Mouse (Mus musculus): ENCODE measurements at regions not wholly inside any gene's neighbourhood (a gene's known extent, or its start where the extent isn't known, plus 50 kb on each side); places are given as distances from the start of the nearest gene placed in this dataset.

DNA sequence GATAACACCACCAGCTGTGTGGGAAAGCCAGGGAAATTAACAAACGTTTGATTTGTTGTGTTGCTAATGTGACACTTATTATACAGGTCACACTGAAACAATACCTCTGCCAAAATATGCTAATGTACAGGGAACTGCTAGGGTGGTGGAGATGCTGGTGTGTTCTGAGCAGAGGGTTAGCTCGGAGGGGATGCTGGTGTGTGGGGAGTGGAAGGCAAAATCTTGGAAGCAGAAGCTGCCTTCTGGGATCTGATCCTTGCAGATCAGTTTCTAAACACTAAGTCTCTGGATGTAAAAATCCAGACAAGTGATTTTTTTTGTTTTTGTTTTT is 160.2 kb downstream of the Tex29 start:
- Histone ChIP-seq H3K4me3 (no peak overlapping the region), H3K27me3 (ENCODE audit: insufficient read depth, poor library complexity, severe bottlenecking) (peaks cover 57% of the 10 kb centered on the region), H3K4me1 (no peaks in the 10 kb centered on the region), H3K27ac (no peak overlapping the region), H3K36me3 (no peaks in the 10 kb centered on the region), H3K9me3 (no peaks in the 10 kb centered on the region)
- 42% methylated on average over 2 of the region's 2 CpGs for WGBS
- no peak for DNase-seq (ENCODE audit: low spot score)

DNA sequence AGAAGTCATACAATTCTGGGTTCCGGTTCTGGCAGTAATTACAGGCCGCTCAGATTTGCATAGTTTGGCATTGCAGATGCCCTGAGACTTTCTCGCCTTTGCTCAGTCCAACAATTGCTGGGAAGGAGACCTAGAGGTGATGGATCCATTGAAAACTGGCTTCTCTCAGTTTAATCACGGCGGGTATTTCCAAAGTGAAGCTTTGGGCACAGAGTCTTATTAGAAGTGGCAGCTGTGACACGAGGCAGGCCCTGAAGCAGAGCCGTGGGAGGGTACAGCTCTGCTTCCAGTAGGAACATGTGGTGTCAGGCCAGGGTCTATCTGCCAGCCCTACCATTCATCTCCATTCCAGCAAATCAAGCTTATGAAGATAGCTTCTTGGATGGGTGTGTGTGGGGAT is 164.0 kb downstream of the Tex29 start:
- peaks cover 27% of the 10 kb centered on the region for H3K27me3 ChIP-seq (ENCODE audit: insufficient read depth, poor library complexity, severe bottlenecking)
- WGBS = 80% methylated on average over 7 of the region's 7 CpGs
- no peaks in the 10 kb centered on the region for H3K36me3 ChIP-seq
- no peak for DNase-seq (ENCODE audit: low spot score)
- no peaks in the 10 kb centered on the region for H3K4me1 ChIP-seq
- H3K4me3 ChIP-seq = no peak overlapping the region
- no peak overlapping the region for H3K27ac ChIP-seq
- H3K9me3 ChIP-seq = no peaks in the 10 kb centered on the region

DNA sequence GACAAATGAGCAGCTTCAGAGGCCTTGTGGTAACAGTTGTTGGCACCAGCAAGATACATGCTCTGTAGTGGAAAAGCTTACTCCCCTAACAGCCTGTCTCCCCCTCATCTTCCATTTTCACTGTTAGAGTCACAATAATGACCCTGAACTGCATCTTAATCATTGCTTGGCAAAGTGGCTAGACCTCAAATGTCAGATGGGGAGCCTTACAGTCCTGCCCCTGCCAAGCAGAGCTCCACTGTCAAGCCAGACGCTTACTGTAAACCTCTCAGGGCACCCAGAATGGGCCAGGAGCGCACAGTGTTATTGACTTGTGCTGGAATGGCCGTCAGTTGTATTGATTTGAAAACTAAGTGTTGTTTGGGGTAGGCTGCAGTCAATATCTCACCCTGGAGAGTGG is 172.5 kb downstream of the Tex29 start:
- DNase-seq (ENCODE audit: low spot score) = no peak
- peaks cover 10% of the 10 kb centered on the region; the same call in 1 of the 2 replicates for H3K27me3 ChIP-seq (ENCODE audit: insufficient read depth, poor library complexity, severe bottlenecking)
- H3K4me1 ChIP-seq = peaks cover 7% of the 10 kb centered on the region
- WGBS = 87% methylated on average over 3 of the region's 3 CpGs
- H3K4me3 ChIP-seq = no peak overlapping the region
- no peaks in the 10 kb centered on the region for H3K36me3 ChIP-seq
- H3K27ac ChIP-seq = no peak overlapping the region
- H3K9me3 ChIP-seq = no peaks in the 10 kb centered on the region

DNA sequence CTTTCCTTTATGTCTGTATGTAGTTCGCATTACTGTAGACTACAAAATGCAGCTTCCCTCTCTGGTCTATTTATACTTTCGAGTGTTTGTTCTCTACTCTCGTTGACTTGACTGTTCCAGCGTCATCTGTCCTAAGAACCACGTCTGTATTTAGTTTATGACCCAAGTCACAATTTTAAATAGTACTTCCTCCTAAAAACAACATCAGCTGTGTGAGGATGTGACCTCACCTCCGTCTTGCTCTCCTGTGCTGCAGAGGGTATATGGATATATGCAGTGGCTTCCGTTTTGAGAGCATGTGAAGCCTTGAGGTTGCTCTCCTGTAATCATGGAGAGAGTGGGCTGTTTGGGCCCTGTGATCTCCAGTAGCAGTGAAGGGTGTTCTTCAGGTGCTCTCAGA is 177.5 kb downstream of the Tex29 start:
- Histone ChIP-seq H3K4me1 (no peaks in the 10 kb centered on the region), H3K36me3 (no peaks in the 10 kb centered on the region), H3K9me3 (no peaks in the 10 kb centered on the region), H3K27me3 (ENCODE audit: insufficient read depth, poor library complexity, severe bottlenecking) (peaks cover 4% of the 10 kb centered on the region; the same call in 1 of the 2 replicates), H3K4me3 (no peak overlapping the region), H3K27ac (no peak overlapping the region)
- no peak for DNase-seq (ENCODE audit: low spot score)
- WGBS = 77% methylated on average over 7 of the region's 7 CpGs

DNA sequence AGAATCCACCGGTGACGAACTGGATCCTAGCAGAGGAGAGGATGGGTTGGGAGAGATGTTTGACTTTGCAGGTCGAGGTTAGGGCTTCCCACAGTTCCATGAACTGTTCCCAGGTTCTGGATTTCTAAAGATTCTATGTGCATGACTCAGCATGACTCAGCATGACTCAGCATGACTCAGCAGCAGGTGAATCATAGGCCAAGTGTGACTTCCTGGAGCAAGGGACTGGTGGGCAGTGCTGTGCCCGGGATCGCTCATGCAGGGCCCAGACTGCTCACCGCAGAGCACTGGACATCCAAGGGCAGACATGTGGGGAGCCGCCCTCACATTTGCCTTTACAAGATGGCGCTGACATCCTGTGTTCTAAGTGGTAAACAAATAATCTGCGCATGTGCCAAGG is 179.0 kb downstream of the Tex29 start:
- peaks cover 4% of the 10 kb centered on the region; the same call in 1 of the 2 replicates for H3K27me3 ChIP-seq (ENCODE audit: insufficient read depth, poor library complexity, severe bottlenecking)
- no peak overlapping the region for H3K27ac ChIP-seq
- no peak for DNase-seq (ENCODE audit: low spot score)

DNA sequence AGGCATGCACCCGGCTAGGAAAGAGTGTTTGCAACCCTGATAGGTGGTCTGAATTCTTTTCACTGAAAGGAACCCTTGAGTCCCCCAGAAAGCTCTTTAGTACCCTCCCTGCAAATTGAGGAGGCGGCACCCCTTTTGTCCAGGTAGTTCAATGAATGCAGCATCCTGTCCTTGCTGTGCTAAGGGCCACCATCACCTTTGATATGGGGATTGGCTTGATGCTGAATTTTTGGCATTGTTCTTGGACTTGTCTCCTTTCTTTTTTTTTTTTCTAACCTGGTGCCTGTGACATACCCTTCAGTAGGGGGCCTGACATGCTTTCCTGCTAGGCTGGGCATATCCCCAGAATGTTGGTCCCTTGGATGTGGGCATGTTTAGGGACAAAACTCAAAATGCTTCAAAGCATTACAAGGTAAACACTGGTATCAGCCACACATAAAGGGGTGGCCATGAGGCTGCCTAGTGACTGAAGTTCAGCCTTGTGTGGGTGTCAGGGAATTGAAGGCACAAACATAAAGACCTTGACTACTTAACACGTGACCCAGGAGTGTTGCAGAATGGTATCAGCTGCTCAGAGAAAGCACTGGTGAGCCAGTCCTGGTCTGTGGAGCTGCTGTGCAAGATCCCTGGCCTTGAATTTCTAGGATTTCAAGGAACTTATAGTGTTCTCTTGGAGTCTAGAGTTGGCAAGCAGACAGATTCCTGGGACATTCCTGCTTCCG is 183.6 kb downstream of the Tex29 start:
- H3K4me3 ChIP-seq = no peak overlapping the region
- H3K27ac ChIP-seq = no peak overlapping the region
- WGBS = 73% methylated on average over 4 of the region's 4 CpGs
- H3K4me1 ChIP-seq = no peaks in the 10 kb centered on the region
- no peaks in the 10 kb centered on the region for H3K36me3 ChIP-seq
- DNase-seq (ENCODE audit: low spot score) = no peak
- no peaks in the 10 kb centered on the region for H3K9me3 ChIP-seq
- H3K27me3 ChIP-seq (ENCODE audit: insufficient read depth, poor library complexity, severe bottlenecking) = no peaks in the 10 kb centered on the region

More for the DNA sequence above, 179.0 kb downstream of the Tex29 start:
- Histone ChIP-seq H3K36me3 (no peaks in the 10 kb centered on the region), H3K9me3 (no peaks in the 10 kb centered on the region), H3K4me3 (no peak overlapping the region), H3K4me1 (no peaks in the 10 kb centered on the region)
- WGBS = 91% methylated on average over 9 of the region's 9 CpGs

DNA sequence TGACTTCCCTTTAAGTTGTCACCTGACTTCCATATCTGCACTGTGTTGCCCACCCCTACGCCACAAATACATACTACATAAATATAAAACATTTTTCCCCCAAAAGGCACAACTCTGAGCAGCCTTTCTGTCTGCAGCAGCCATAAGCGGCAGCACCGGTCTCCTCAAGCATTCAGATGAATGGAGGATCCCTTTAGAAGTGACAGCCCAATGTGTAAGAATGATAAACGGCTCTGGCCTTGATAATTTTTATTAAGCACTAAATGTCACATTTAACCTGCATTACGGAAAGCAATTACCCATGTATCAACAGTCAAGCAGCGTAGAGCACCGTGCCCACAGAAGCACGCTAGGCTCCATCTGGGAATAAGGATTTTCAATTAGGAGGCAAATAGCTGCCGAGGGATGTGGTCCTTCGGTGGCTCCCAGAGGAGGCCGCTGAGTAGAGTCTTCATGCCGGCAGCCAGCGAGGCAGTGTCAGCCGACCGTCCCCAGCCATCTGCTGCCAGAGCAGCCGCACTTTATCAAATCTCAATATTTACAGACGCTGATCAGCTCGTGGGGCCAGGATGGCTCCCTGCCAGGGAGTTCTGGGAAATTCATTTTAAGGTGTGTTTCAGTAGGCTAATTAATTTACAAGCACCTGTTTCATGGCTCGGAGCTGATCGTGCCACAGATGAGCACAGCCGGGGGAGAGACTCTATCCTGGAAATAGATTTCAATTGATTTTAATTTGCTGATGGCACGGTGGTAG is 190.3 kb downstream of the Tex29 start:
- 74% methylated on average over 22 of the region's 22 CpGs for WGBS
- no peak for DNase-seq (ENCODE audit: low spot score)
- no peak overlapping the region for H3K4me3 ChIP-seq

DNA sequence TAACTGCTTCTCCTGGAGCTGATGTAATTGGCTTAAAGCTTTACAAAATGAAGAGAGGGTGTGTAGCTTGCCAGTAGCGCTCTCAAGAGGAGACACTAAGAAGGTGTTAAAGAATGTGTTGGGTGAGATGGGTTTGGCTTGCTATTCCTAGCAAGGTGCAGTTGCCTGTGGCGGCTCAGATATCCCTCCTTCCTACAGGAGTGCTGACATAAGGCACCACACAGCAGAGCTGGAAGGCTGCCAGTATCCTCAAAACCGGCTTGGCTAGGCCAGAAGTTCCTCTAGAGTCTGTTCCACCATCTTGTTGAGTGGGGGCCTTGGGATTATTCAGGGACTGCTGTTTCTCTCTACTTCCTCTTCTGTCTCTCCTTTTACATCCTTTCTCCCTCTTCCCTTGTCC is 191.5 kb downstream of the Tex29 start:
- no peaks in the 10 kb centered on the region for H3K27me3 ChIP-seq (ENCODE audit: insufficient read depth, poor library complexity, severe bottlenecking)
- no peak for DNase-seq (ENCODE audit: low spot score)
- H3K27ac ChIP-seq = no peak overlapping the region
- WGBS = 36% methylated on average over 3 of the region's 3 CpGs
- H3K9me3 ChIP-seq = no peaks in the 10 kb centered on the region
- 0 out of 2 replicates have a peak, but pooled peaks cover 3% of the 10 kb centered on the region for H3K4me1 ChIP-seq
- no peaks in the 10 kb centered on the region for H3K36me3 ChIP-seq
- H3K4me3 ChIP-seq = no peak overlapping the region

More for the DNA sequence above, 190.3 kb downstream of the Tex29 start:
- H3K9me3 ChIP-seq = no peaks in the 10 kb centered on the region
- H3K27ac ChIP-seq = no peak overlapping the region
- 0 out of 2 replicates have a peak, but pooled peaks cover 3% of the 10 kb centered on the region for H3K4me1 ChIP-seq
- no peaks in the 10 kb centered on the region for H3K27me3 ChIP-seq (ENCODE audit: insufficient read depth, poor library complexity, severe bottlenecking)
- no peaks in the 10 kb centered on the region for H3K36me3 ChIP-seq

DNA sequence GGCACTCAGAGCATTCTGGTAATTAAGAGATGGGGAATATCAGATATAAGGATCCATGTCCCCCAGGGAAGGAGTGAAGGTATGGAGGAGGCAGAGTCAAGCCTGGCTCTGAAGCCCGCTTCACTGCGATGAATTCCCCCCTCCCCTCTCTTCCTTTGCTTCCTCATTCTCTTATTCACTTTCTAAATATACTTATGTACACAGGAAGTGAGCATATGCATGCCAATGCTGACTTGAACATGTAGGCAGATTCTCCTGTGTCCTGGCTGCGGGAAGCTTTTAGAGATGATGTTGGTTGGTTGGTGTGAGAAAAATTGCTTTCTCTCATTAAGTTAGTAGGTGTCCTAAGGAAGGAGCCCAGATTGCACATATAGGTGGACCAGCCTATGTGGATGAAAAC is 192.1 kb downstream of the Tex29 start:
- no peaks in the 10 kb centered on the region for H3K27me3 ChIP-seq (ENCODE audit: insufficient read depth, poor library complexity, severe bottlenecking)
- H3K9me3 ChIP-seq = no peaks in the 10 kb centered on the region
- WGBS = 77% methylated on average over 3 of the region's 3 CpGs
- H3K36me3 ChIP-seq = no peaks in the 10 kb centered on the region
- H3K27ac ChIP-seq = no peak overlapping the region
- H3K4me3 ChIP-seq = no peak overlapping the region
- DNase-seq (ENCODE audit: low spot score) = no peak
- 0 out of 2 replicates have a peak, but pooled peaks cover 3% of the 10 kb centered on the region for H3K4me1 ChIP-seq

DNA sequence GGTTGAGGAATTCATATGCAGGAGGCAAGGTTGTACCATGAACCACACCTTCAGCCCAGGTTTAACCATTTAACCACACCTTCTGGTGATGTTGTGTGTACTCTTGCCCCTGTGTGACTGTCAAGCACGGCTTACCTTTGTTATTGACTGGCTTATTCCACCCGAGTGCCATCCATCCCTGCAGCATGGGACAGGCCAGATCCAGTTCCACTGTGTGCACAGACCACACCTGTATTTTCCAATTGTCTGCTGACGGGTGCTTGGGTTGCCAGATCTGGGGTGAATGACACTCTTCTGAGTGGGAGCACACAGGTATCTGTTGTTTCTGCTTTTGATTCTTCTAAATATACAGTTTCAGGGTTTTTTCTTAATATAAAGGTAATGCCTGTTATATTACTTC is 196.1 kb downstream of the Tex29 start:
- DNase-seq (ENCODE audit: low spot score) = no peak
- 68% methylated on average over 3 of the region's 3 CpGs for WGBS
- Histone ChIP-seq H3K4me3 (no peak overlapping the region), H3K27ac (no peak overlapping the region), H3K27me3 (ENCODE audit: insufficient read depth, poor library complexity, severe bottlenecking) (peaks cover 5% of the 10 kb centered on the region; the same call in 1 of the 2 replicates), H3K9me3 (no peaks in the 10 kb centered on the region), H3K36me3 (no peaks in the 10 kb centered on the region), H3K4me1 (peaks cover 14% of the 10 kb centered on the region)

DNA sequence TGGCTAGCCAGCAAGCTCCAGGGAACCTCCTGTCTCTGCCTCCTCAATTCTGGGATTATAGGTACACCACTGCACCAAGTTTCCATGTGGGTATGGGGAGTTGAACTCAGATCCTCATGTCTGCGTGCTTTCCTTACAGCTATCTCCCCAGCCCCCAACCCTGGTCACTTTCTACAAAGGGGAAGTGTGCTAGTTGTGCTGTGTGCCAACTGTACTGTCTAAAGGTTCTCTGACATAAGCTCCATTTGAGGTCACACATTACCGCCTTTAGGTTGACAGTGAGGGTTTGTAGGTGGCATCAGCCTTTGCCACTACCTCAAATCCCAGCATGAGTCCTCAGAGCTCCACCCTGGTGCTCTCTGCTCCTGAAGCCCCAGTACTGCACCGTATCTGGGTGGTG is 200.7 kb downstream of the Tex29 start:
- DNase-seq (ENCODE audit: low spot score) = no peak
- Histone ChIP-seq H3K36me3 (no peaks in the 10 kb centered on the region), H3K9me3 (no peaks in the 10 kb centered on the region), H3K27ac (no peak overlapping the region), H3K4me3 (no peak overlapping the region), H3K27me3 (ENCODE audit: insufficient read depth, poor library complexity, severe bottlenecking) (peaks cover 5% of the 10 kb centered on the region; the same call in 1 of the 2 replicates), H3K4me1 (peaks cover 18% of the 10 kb centered on the region)
- 61% methylated on average over 3 of the region's 3 CpGs for WGBS

DNA sequence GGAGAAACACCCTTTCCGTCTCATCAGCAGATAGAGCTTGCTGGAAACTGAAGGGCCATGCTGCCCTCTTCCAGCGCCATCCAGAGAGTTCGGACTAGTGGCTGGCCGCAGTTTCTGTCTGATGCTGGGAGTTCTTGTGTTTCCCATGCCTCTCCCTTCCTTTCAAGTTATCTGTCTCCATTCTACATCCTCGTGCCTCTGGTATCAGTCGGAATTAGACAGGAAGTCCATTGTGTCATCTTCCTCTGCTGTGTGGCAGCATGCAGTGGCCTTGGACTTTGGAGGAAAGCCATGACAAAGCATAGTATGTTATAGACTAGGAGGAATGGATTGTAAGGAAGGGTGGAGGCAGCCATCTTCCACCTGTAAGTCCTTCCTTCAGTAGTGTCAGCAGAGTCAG is 201.4 kb downstream of the Tex29 start:
- no peak overlapping the region for H3K4me3 ChIP-seq
- H3K27me3 ChIP-seq (ENCODE audit: insufficient read depth, poor library complexity, severe bottlenecking) = peaks cover 5% of the 10 kb centered on the region; the same call in 1 of the 2 replicates
- DNase-seq (ENCODE audit: low spot score) = no peak
- H3K9me3 ChIP-seq = no peaks in the 10 kb centered on the region
- WGBS = 48% methylated on average over 6 of the region's 6 CpGs
- H3K36me3 ChIP-seq = no peaks in the 10 kb centered on the region
- H3K27ac ChIP-seq = 0 out of 2 replicates have a peak overlapping the region, but pooled peaks have one; percentile 9
- peaks cover 18% of the 10 kb centered on the region for H3K4me1 ChIP-seq

DNA sequence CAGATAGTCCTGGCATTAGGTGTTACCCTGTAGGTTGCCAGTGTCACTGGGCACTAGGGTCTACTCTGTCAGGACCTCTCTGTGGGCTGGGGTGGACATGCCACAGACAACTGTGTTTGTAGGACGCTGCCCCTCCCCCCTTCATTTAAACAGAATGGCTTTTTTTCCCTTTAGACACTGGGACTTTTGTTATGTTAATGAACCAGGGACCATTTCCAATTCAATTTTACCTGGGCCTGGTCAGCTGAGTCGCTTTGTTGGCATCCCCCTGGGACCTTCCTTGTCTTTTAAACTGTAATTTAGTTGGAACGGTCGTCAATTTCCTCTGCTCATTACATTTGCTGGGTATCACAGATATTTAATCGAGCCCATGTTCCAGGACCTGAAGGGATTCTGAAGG is 210.6 kb downstream of the Tex29 start:
- Histone ChIP-seq H3K9me3 (no peaks in the 10 kb centered on the region), H3K4me1 (0 out of 2 replicates have a peak, but pooled peaks cover 4% of the 10 kb centered on the region), H3K36me3 (no peaks in the 10 kb centered on the region), H3K27ac (no peak overlapping the region), H3K4me3 (no peak overlapping the region), H3K27me3 (ENCODE audit: insufficient read depth, poor library complexity, severe bottlenecking) (peaks cover 15% of the 10 kb centered on the region; the same call in 1 of the 2 replicates)
- no peak for DNase-seq (ENCODE audit: low spot score)
- 60% methylated on average over 5 of the region's 5 CpGs for WGBS
